Mouse (Mus musculus) left cerebral cortex, adult 2 months (tissue): ENCODE data around the gene Bicral. TPM values are rescaled to one million over a fixed set of nuclear protein-coding genes. Genes with fewer than 3 reads are reported as not detected.
A peak's percentile ranks its signal among the peaks of the same experiment; 100 is the strongest.
"Not testable (repeated sequence)": the region's sequence is repeated elsewhere in the genome, so short reads cannot be mapped to it uniquely, and the experiment has no call there.

ENCODE experiments used
- DNase-seq, 2 experiments: peaks; one replicate each; pipeline ENCODE4 v3.0.0; 2021 to 2022; ENCODE audit warnings: low spot score in 2 of 2, mixed read lengths in 1 of 2; ENCODE audit errors: extremely low spot score in 1 of 2
- H3K27ac ChIP-seq: fragments of 200-600 bp; 2 replicates; pipeline ENCODE4 v1.8.1; 2022
- H3K4me3 ChIP-seq: fragments of 200-600 bp; 2 replicates; pipeline ENCODE4 v1.8.1; 2022
- CTCF ChIP-seq: fragments of 200-600 bp; IDR thresholded peaks from 2 replicates; pipeline ENCODE4 v1.8.1; 2022; ENCODE audit warnings: antibody characterized with exemption, mild to moderate bottlenecking, moderate library complexity
- intact Hi-C: fragments of 180-260 bp; cut with DNase I; formaldehyde crosslinking; loops from one replicate; pipeline ENCODE4 v1.15.1; 2025
- total RNA-seq, 2 experiments: library from RNA; stranded (reverse); gene quantifications; 2 replicates each; pipeline ENCODE4 v1.2.3; 2021

Bicral gene
- total RNA-seq, 2 experiments from 2014 or later = 57.5 to 59.7 TPM

DNA sequence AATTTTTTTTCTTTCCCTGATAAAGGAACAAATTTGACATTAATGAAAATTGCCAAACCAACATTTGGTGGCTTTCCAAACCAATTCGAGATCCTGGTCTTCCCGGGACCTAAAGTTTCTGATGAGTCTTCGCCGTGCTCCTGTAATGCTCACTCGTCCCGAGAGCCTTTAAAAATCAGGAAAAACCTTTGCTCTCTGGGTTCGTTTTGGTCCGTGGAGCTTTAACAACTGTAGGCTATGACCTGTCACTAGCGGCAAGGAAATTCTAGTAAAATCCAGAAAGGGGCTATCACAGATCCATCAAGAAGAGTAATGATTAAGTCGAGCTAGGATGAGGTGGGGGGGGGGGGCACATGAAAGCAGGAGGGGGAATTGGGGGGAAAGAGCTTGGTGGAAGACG lies 76.4 kb downstream of the Bicral start:
- intact Hi-C loops = loop anchor here (1.0 to 2.0 kb wide), 2 partner anchors 75 to 108 kb away; partner anchors contain the start of gene Tbcc
- H3K27ac ChIP-seq = no peak overlapping the region; the same call in 1 of the 2 replicates
- peak overlapping the region; percentile 58 for H3K4me3 ChIP-seq
- no peak for DNase-seq
- no peak for TF ChIP-seq CTCF

DNA sequence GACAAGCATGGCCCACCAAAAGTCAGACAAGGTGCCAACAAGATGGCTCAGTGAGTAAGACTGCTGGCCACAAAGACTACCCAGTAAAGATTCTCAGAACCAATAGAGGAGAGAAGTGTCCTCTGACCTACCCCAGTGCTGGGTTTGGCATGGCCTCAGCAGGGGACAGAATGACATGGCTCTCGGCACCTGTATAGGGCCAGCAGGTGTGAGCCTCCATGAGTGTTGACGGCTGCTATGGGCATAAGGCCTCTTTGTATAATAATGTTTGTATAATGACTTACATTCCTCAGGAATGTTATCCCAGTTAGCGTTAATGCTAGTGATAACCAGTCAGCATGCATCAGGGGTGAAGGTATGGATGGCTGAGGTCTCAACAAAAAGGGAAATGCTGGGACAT lies 82.2 kb downstream of the Bicral start:
- intact Hi-C loops = no loop called here
- no peak for DNase-seq
- Histone ChIP-seq H3K27ac (no peak overlapping the region), H3K4me3 (no peak overlapping the region)
- no peak for TF ChIP-seq CTCF

DNA sequence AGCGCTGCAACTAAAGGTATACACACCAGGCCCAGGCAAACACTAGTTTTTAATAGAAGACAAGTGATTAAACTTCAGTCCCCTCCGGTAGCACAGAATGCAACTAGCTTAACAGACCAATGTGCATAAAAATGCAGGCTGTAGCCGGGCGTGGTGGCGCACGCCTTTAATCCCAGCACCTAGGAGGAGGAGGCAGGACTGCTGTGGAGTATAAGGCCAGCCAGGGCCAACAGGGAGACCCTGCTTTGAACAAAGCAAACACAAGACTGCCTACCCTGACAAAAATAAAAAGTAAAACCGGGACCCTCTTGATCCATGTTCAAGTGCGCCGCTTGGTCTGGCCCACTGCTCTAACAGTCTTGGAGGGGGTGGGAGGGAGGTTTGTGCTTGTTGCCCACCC lies 83.2 kb downstream of the Bicral start:
- Histone ChIP-seq H3K4me3 (no peak overlapping the region), H3K27ac (no peak overlapping the region)
- TF ChIP-seq CTCF = no peak
- DNase-seq = no peak
- intact Hi-C loops = no loop called here

DNA sequence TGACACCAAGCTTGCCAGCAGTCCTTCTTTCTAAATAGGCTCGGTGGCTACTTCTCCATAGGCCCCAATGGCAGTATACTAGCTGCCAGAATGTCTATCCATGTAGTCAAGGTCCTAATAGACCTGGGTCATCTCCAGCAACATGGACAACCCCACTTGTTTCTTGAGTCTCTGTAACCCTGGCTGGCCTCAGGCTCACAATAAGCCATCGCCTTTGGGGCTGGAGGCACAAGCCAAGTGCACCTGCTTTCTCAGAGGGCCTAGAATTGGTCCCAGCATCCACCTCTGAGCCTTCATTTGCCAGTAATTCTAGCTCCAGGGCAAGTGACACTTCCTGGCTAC lies 84.2 kb downstream of the Bicral start:
- no peak overlapping the region for H3K4me3 ChIP-seq
- DNase-seq = no peak
- no peak for TF ChIP-seq CTCF
- intact Hi-C loops = no loop called here
- H3K27ac ChIP-seq = no peak overlapping the region

DNA sequence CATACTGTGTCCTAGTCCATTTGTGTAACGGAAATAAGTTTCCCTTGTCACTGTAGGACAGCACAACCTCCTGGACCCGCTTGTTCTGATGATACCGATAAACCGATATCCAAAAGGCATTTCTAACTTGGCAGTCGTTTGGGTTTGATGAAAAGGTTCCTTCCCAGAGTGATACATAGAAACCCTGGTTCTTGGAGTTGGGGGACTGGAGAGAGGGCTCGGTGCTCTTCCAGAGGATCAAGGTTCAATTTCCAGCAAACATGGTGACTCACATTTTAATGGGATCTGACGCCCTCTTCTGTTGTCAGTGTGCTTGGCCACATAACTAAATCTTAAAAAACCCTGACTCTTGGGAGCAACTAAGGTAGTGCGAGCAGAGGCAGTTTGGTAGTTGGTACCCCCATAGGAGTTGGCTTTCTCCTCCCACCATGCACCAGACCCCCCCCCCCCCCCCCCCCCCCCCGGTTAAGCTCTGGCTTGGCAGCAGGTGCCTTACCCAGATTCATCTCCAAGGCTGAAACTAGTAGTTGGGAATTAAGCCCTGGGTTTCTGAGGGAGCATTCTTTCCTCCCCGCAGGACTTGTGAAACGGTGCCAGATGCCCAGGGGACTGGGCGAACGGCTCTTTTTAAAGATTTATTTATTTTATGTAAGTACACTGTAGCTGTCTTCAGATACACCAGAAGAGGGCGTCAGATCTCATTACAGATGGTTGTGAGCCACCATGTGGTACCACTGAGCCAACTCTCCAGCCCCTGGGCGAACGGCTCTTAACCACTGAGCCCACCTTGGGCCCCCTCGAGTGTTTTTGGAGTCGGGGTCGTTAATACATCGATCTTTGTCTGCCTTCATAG lies 84.8 kb downstream of the Bicral start:
- DNase-seq = no peak
- Histone ChIP-seq H3K27ac (peak overlapping the region; percentile 87; the same call in 1 of the 2 replicates), H3K4me3 (peak overlapping the region; percentile 86)
- peak; percentile 26 for TF ChIP-seq CTCF
- intact Hi-C loops = loop anchor here (2.0 kb wide), 1 partner anchor 21 kb away; the partner anchor contains the start of gene Cnpy3

DNA sequence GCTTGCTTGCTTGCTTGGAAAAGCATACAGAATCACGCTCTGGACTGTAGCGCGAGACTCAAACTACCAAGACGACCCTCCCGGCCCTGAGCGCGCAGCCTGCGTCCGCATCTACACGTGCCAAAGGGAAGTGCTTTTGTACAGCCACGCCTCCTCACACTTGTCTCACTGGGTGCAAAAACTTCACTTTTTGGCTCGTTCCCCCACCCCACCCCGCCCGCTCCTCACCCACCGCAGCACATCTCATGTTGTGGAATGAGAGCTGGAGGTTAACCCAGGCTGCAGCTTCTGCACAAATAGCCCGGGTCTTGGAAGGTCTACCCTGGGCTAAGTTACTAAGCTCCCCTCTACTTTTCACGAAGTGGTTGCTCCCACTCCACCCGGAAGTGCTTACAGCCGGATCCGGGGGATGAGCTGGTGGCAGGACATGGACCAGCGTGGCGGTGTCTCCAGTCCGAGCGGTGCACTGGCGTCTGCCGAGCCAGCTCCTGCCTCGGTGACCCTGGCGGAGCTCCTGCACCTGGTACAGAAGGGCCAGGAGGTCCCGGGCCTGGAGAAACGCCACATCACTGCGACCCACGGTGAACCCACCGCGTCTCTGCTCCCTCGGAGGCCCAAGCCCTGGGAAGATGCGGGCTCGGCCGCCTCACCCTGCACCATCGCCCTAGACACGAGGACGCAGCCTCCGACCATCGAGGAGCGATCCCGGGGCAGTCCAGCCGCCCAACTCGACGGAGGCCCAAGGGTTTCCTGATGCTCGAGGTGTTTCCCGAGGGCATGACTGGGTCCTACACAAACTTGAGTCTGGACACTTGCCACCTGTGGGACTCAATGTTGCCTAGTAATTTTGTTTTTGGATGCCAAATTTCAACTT lies 85.6 kb downstream of the Bicral start, which contains the start of gene 2310039H08Rik:
TSS of gene 2310039H08Rik (plus strand) at position 232 of the 874 bp plus-strand sequence.
- DNase-seq = peak; percentile 80 to 82
- peak within 1 kb of the TSS; percentile 87 for H3K27ac ChIP-seq
- TF ChIP-seq CTCF = no peak
- intact Hi-C loops = loop anchor here (2.0 kb wide), 1 partner anchor 20 kb away; the partner anchor contains the start of gene Cnpy3
- peak within 1 kb of the TSS; percentile 86 for H3K4me3 ChIP-seq

DNA sequence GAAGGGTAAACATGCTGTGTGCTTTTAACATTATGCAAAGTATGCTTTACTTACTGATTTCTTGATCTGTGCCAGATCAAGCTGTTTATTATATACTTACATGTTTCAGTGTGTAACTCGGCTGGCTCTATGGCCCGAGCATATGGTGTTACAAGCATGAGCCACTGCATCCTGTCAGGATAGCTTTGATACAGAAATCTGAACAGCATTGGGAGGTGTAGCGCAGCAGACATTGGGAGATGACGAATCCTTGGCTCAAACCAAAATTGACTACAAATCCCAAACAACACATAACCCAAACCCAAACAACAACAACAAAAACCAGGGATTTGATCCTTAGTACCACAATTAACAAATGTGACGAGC lies 86.3 kb downstream of the Bicral start:
- peak overlapping the region; percentile 86 for H3K4me3 ChIP-seq
- TF ChIP-seq CTCF = no peak
- H3K27ac ChIP-seq = peak overlapping the region; percentile 87
- intact Hi-C loops = loop anchor here (2.0 kb wide), 1 partner anchor 19 kb away; the partner anchor contains the start of gene Cnpy3
- no peak for DNase-seq

DNA sequence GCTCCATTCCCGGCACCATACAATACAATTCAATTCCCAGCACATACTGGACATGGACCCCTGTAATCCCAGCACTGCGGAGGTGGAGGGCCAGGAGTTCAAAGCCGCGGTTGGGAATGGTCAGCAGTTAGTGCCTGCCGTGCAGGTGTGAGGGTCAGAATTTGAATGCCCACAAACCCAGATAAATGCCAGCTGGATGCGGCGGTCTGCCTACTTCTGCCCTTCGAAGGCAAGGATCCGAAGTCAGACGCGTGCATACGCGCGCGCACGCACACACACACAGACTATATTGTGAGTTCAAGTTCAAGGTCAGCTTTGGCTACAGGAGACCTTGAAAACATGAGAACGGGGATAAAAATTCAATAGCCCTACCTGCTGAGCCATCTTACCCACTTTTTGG lies 86.7 kb downstream of the Bicral start:
- Histone ChIP-seq H3K4me3 (peak overlapping the region; percentile 86), H3K27ac (peak overlapping the region; percentile 87; the same call in 1 of the 2 replicates)
- DNase-seq = no peak
- no peak for TF ChIP-seq CTCF
- intact Hi-C loops = loop anchor here (2.0 kb wide), 1 partner anchor 19 kb away; the partner anchor contains the start of gene Cnpy3

DNA sequence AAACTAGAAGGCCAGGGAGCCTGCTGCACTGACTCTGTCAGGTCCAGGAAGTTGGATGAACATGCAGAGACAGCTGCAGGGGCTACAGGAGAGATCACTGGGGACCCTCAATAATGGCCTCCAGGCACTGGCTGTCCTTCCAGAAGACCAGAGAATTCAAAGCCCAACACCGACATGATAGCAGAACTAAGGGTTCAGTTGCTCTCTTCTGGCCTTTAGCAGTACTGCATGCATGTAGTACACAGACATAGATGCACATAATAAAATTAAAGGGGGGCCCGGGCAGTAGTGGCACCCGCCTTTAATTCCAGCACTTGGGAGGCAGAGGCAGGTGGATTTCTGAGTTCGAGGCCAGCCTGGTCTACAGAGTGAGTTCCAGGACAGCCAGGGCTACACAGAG lies 87.3 kb downstream of the Bicral start:
- DNase-seq = no peak
- Histone ChIP-seq H3K4me3 (no peak overlapping the region), H3K27ac (no peak overlapping the region)
- peak; percentile 15 for TF ChIP-seq CTCF
- intact Hi-C loops = no loop called here

DNA sequence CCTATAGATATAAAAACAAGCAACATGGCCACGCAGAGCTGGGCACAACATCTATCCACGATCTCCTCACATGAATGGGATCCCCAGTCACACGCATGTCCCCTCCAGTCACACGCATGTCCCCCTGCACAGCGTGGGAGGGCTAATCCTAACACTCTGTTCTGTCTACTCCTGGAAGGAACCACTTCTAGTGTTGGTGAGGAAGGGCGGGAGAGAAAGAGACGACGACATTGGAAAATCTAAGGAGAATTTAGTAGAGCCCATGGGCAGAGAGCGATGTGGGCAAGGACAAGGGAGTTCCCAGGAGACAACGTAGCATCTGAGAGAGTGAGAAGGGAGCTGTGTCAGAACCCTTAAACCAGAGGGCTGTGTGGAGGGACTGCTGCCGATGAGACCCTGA lies 87.7 kb downstream of the Bicral start:
- no peak overlapping the region for H3K27ac ChIP-seq
- no peak for DNase-seq
- TF ChIP-seq CTCF = no peak
- intact Hi-C loops = no loop called here
- H3K4me3 ChIP-seq = no peak overlapping the region

DNA sequence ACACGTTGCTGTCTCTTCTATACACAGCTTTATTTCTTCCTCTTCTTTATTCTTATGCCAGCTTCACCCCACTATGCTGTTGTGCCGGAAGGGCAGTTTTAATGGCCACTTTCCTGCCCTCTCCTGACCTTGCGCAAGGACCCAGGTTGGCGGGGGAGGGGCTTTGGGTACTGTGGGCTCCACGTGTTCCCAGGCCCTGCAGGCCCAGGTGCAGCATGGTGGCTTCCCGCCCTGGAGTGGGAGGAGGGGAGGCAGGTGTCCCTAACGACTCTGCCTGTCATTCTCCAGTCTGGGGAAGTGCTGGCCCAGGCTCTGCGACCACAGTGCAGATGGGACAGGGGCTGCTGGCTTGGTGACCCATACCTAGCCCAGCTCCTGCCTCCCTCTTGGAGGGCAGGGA lies 90.4 kb downstream of the Bicral start:
- DNase-seq = no peak
- no peak overlapping the region for H3K4me3 ChIP-seq
- TF ChIP-seq CTCF = no peak
- intact Hi-C loops = no loop called here
- no peak overlapping the region for H3K27ac ChIP-seq

DNA sequence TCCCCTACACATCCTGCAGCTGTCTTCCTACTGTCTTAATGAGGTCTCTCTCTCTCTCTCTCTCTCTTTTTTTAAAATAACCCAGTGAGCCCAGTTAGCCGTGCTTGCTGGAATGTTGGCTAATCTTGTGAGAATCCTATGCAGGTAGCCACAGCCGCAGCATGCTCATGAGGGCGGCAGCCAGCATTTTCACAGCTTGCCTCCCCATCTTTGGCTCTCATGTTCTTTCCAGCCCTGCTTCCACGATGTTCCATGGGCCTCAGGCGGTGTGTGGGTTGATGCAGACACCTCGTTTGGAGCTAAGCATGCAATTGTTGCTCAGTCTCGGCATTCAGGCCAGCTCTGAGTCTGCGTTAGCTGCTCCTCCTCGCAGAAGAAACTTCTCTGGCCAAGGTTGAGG lies 93.4 kb downstream of the Bicral start:
- H3K27ac ChIP-seq = peak overlapping the region; percentile 77
- DNase-seq = peak in 1 of 2 experiments; percentile 60
- H3K4me3 ChIP-seq, intact Hi-C loops: not testable (repeated sequence)
